Mouse (Mus musculus) gastrocnemius, postnatal 14 days (tissue): ENCODE measurements around the gene Sulf2. TPM values are rescaled to one million over a fixed set of nuclear protein-coding genes. Genes with fewer than 3 reads are reported as not detected.
A peak's percentile ranks its signal among the peaks of the same experiment; 100 is the strongest.
"Not testable (repeated sequence)": the region's sequence is repeated elsewhere in the genome, so short reads cannot be mapped to it uniquely, and the experiment has no call there.

Source experiments
- DNase-seq: peaks from one replicate; pipeline ENCODE4 v3.0.0; 2021; ENCODE audit warnings: mixed read lengths
- intact Hi-C: fragments of 180-260 bp; cut with DNase I; formaldehyde crosslinking; loops from one replicate; pipeline ENCODE4 v1.15.1; 2025; ENCODE audit warnings: low total_unique reads
- total RNA-seq, 2 experiments: library from RNA; stranded (reverse); gene quantifications; 2 replicates each; pipeline ENCODE4 v1.2.3; 2021

The Sulf2 gene
- total RNA-seq, 2 experiments from 2014 or later = 15.3 to 19.6 TPM

DNA sequence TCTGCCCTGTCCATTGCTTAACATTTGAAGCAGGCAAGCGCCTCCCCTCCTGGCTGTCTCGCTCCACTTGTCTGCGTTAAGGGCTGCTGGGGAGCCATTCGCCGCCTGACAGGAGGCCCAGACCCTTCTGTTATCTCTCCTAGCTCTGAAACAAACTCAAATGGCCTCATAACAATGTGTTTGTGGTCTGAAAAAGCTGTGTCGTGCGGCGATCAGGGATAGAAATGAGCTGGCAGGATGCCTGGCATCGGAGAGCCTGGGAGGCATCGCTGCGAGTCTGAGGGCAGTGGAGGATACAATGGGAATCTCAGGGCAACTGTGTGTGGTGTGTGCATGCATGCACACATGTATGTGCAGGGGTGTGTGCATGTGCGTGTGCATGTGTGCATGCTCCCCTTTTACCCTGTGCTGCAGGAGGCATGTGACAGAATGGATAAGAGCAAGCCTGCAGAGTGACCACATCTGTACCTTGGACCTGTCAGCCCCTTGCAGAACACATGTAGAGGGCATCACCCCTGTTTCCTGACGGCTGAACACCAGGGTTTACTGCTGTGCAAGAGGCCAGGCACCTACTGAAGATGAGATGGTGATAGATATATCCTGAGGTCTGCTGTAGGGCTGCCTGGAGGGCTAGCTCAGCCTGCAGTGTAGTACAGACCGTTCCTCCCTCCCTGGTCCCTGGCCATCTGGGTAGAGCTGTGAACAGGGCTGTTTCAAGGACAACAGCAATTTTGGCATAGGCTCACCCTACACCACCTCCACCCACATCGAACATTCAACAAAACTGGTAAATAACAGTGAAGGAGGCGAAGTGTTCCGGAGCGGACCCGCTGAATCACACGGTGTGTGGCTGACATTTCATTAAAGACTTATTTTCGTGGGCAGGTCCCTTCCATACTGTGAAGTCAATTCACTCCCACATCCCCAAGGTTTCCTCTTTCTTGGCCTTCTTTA lies 54.9 kb downstream of the Sulf2 start:
- intact Hi-C loops = loop anchor here (10.0 kb wide), 1 partner anchor 344 kb away; no protein-coding TSS in a partner anchor

GRCm38 (mm10) chr2:166098292-166098933 lies 57.0 kb downstream of the Sulf2 start:
- intact Hi-C loops = no loop called here
- no peak for DNase-seq

More for the DNA sequence above, 54.9 kb downstream of the Sulf2 start:
- no peak for DNase-seq

DNA sequence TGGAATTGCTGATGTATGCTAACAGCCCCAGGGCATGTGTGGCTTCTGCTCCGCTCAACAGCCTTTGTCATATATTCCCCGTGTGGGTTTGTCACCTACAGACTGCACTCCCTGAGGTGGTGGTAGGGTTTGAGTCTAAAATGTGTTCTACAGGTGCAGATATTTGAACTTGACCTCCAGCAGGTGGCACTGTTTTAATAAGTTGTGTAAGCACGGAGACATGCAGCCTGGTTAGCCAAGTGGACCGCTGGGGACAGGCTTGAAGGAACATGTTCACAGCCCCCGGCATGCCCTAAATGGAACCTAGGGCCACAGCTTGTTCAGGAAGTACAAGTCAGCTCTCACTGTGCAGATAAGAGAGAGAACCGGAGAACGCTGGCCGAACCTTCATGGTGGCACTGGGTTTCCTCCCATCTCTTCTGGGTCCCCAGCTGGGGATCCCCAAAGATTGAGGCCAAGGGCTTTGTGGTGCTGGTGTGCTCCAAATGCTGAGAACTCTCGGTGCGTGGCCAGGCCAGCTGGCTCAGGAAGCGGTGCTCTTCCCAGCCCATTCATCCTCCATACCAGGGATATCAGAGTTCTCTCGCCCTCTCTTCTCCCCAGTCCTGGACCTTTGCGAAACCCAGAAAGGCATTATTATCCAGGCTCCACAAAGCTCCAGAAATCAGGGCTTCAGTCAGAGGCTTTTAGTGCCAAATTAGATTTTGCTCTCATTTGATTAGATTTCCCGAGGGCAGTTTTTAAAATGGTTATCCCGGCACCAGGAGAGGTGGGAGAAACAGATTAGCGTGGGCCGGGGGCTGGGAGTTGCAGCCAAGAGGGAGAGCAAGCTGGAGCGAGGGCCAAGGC lies 57.8 kb downstream of the Sulf2 start:
- DNase-seq = no peak

DNA sequence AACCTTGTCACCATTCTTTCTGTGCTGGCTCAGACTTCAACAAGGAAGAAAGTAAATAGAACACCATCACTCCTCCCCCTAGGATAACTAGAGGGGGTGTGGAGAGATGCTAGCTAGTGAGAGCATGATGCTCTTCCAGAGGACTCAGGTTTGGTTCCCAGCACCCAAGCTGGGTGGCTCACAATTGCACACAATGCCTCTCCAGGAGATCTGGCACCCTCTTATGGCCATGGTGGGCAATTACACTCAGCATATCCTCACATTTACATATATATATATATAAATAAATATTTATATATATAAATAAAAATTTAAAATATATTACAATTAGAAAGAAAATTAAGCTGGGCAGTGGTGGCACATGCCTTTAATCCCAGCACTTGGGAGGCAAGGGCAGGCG lies 58.6 kb downstream of the Sulf2 start:
- intact Hi-C loops = no loop called here
- no peak for DNase-seq

More for the DNA sequence above, 57.8 kb downstream of the Sulf2 start:
- intact Hi-C loops = no loop called here

DNA sequence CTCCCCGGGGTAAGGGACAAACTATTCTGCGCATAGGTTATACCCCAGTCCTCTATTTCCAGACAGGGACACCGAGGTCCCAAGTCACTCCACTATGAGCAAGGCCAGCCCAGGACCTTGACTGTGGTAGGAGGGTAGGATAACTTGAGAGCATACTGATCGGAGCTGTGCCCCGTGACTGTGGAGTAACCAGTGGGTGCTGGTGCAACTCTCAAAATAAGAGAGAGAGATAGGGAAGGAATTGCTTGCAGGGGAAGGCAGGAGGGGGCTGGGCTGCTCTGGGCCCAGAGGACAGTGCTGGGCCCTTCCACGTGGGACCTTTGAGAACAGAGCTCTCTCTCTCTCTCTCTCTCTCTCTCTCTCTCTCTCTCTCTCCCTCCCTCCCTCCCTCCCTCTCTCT lies 59.2 kb downstream of the Sulf2 start:
- intact Hi-C loops = no loop called here
- no peak for DNase-seq

DNA sequence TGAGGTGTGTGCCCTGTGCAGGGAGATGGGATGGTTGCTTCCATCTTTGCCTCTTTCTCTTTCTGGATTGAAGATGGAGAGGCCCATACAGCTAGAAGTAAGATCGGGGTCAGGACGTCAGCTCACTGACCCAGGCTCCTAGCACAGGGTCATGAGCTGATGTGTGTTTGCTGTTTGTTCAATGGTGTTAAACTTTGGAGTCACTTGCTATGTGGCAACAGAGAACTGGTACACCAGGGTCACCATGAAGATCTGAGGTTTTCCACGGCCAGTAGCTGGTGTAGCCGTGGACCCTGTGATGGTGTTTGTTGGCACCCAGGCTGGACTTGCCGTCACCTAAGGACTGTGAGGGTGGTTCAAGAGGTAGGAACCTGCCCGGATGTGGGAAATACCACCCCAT lies 63.1 kb downstream of the Sulf2 start:
- DNase-seq = no peak
- intact Hi-C loops = loop anchor here (5.0 kb wide), 1 partner anchor 470 kb away; no protein-coding TSS in a partner anchor

DNA sequence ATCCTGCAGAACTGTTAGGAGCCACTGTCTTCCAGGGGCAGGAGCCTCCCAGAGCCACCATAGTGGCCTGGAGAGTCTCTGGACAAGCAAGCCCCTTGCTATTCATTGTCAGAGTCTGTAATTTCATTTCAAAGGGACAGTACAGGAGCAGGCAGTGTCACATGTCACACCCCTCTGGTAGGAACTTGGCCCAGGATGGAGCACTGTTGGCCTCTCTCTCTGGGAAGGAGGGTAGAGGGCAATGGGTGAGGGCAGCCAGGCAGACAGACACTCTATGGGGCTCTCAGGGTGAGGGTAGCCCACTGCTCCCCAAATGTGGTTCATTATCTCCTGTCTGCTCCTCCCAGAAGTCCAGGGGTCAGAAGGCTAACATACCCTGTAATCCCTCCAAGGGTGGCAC lies 63.9 kb downstream of the Sulf2 start:
- DNase-seq = no peak
- intact Hi-C loops = loop anchor here (5.0 kb wide), 1 partner anchor 471 kb away; no protein-coding TSS in a partner anchor

- intact Hi-C loops = loop anchor here (5.0 kb wide), 1 partner anchor 472 kb away; no protein-coding TSS in a partner anchor
- no peak for DNase-seq
These were observed 65.3 kb downstream of the Sulf2 start for GRCm38 (mm10) chr2:166090131-166090581.

DNA sequence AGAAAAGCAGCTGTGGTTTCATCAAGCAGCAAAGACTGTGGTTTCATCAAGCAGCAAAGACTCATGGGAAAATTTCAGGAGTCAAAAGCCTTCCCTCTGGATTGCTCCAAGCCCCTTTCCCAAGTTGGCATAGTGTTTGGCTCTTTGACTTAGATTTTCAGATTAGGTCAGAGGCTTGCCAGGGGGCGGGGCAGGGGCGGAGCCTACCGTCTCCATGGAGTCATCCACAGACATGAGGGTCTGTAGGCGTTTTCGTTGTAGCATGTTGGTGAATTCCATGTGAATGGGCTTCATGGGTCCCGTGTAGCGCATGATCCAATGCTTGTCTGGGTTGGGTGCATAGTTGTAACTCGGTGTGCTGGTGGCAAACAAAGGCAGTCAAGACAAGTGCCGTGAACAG lies 66.5 kb downstream of the Sulf2 start:
- no peak for DNase-seq
- intact Hi-C loops = no loop called here

DNA sequence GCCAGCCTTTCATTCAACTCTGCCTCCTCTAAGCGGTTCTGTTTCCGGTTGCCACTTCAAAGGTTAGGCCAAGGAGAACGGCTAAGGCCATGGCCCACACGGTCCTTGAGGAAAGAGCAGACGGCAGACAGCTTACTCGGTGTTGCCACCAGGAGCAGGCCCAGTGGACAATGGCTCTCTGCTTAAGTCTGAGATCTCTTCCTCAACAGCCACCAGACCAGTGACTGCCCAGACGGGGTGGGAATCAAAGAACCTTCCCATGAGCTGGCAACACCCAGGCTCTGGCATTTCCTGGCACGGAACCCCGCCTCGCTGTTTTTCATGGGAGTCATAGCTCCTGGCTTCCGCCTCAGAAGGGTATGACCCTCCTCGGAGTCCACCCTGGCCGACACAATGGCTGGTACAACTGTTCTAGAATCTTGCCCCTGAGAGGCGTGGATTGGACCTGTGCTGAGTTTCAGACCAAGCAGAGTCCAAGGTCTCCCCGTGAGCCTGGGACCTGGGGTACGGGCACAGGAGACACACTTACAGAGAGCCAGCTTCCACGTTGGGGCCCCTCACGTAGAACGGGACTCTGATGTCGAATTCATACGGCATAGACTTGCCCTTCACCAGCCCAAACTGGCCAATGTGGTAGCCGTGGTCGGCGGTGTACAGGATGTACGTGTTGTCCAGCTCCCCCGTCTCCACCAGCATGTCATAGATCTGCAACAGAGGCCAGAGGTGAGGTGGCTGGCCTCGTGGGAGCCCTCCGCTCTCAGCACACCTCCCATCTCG lies 68.8 kb downstream of the Sulf2 start:
- no peak for DNase-seq
- intact Hi-C loops = no loop called here

DNA sequence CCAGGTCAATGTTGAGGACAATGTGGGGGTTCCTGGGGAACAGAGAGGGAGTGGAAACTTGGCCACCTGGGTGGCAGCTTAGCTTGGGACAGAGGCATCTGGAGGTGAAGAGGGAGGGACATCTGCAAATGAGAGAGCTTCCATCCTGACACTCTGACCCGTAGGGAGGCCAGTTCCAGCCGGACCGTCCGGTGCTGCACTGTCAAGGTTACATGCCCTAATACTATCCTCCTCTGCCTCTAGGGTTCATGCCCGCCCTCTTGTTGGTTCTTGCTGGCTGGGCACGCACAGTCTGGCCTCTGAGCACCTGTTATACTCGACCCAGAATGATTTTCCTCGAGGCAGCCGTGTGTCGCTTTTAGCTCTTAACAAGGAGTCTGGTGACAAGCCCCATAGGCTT lies 69.7 kb downstream of the Sulf2 start:
- intact Hi-C loops = no loop called here

DNA sequence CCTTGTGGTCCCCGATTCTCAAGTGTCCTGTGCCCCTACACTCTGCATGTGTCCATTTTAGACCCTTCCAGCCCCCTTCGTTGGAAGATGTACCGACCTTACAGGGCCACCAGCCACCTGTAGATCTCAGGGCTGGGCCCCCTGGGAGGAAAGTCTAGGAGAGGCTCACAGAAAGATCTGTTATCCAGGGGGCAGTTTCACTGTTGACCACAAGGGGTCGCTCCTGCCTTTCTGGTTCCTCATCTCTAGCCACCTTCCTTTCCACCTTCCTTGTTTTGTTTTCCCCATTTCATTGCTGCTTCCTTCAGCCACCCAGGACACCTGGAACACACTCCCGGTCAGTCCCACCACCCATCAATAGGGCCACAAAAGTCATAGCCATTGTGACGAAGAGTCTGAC lies 70.5 kb downstream of the Sulf2 start:
- DNase-seq = peak; percentile 46

More for the DNA sequence above, 69.7 kb downstream of the Sulf2 start:
- DNase-seq = no peak

GRCm38 (mm10) chr2:166084111-166084510 lies 71.4 kb downstream of the Sulf2 start:
- intact Hi-C loops = no loop called here
- DNase-seq = no peak

More for the DNA sequence above, 70.5 kb downstream of the Sulf2 start:
- intact Hi-C loops = not testable (repeated sequence)

- intact Hi-C loops = no loop called here
- no peak for DNase-seq
These were observed 71.9 kb downstream of the Sulf2 start for GRCm38 (mm10) chr2:166083542-166084031.

- DNase-seq = no peak
- intact Hi-C loops = no loop called here
These were observed 72.8 kb downstream of the Sulf2 start for GRCm38 (mm10) chr2:166082661-166083060.

GRCm38 (mm10) chr2:166082193-166082592 lies 73.3 kb downstream of the Sulf2 start:
- intact Hi-C loops = no loop called here
- DNase-seq = peak; percentile 67

- peak; percentile 57 for DNase-seq
- intact Hi-C loops = no loop called here
These were observed 74.3 kb downstream of the Sulf2 start for GRCm38 (mm10) chr2:166080967-166081750.
